Mouse (Mus musculus): ENCODE data around the gene Tmem150c. TPM values are rescaled to one million over a fixed set of nuclear protein-coding genes. Genes with fewer than 3 reads are reported as not detected.

Tmem150c gene
- total RNA-seq, 1 experiment = 0.22 TPM

DNA sequence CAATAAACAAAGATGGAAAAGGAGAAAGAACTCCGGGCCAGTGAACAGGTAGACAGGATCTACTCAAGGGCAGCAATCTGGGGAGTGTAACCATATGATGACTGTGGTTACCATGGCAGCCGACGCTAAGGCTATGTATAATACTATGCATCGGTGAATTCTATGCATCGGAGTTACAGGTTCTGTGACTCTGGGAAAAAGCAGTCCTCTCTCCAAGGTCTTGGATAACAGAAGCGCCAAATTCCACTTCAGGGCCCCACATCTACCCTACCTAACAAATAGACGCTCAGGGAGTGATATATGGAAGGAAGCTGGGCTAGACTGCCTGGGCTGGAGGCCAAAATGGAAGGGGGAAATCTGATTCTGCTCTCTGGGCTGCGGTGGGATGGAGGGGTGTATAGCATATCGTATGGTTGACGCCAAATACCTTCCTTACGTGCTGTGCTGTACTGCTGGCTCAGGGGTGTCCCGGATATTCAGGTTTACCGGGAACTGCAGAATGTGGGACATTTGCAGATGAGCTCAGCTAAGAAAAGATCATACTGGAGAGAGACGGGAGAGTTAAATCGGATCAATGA lies 37.3 kb upstream of the Tmem150c start:
- Histone ChIP-seq H3K9ac (ENCODE audit: insufficient read depth, low read depth, low read length, poor library complexity, severe bottlenecking) (no peak overlapping the region), H3K4me1 (ENCODE audit: control insufficient read depth in 2 of 2, insufficient read depth in 2 of 2, low read length in 2 of 2, poor library complexity in 1 of 2) (no peaks in the 10 kb centered on the region), H3K9me3 (ENCODE audit: control insufficient read depth, insufficient read depth, low read depth, low read length) (no peaks in the 10 kb centered on the region), H3K36me3 (ENCODE audit: control insufficient read depth, insufficient read depth, low read length, poor library complexity, severe bottlenecking) (no peaks in the 10 kb centered on the region), H3K27ac (ENCODE audit: insufficient read depth, low read depth, low read length, poor library complexity, severe bottlenecking) (no peak overlapping the region), H3K4me3 (ENCODE audit: insufficient read depth in 1 of 2, low read depth in 1 of 2, low read length in 2 of 2, poor library complexity in 1 of 2, severe bottlenecking in 1 of 2) (no peak overlapping the region)
- TF ChIP-seq MAFK (IDR thresholded peaks at IDR 0.05; ENCODE audit: insufficient read depth, low read depth, low read length) (no peak), HCFC1 (IDR thresholded peaks at IDR 0.05; ENCODE audit: borderline replicate concordance, insufficient read depth, low read length) (no peak), ZNF384 (IDR thresholded peaks at IDR 0.05; ENCODE audit: low read depth, low read length) (no peak)
- in situ Hi-C loops (cut with MboI; ENCODE audit: low sequenced_read_pairs in 2 of 2, unreplicated experiment in 2 of 2) = no loop called here
- no peak for DNase-seq (ENCODE audit: low read depth, low spot score)

DNA sequence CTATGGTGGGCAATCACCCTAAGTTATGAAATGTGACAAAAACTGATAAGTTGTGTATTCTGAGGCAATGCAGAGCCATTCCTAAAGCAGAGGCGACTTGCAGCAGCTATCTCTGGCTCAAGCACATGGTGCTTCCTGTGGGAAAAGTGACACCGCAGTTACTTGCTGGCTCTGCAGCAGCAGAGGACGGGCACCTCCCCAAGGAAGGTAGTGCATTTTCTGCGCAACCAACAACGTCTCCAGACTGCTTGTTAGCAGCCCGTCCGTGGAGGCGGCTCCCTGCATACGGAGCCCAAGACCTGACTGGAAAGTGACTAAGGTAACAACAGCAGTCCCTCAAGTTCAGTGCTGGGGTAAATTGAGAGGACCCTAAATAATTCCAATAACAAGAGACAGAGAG lies 36.8 kb upstream of the Tmem150c start:
- H3K9ac ChIP-seq (ENCODE audit: insufficient read depth, low read depth, low read length, poor library complexity, severe bottlenecking) = no peak overlapping the region
- no peak for DNase-seq (ENCODE audit: low read depth, low spot score)
- H3K36me3 ChIP-seq (ENCODE audit: control insufficient read depth, insufficient read depth, low read length, poor library complexity, severe bottlenecking) = no peaks in the 10 kb centered on the region
- H3K4me3 ChIP-seq (ENCODE audit: insufficient read depth in 1 of 2, low read depth in 1 of 2, low read length in 2 of 2, poor library complexity in 1 of 2, severe bottlenecking in 1 of 2) = no peak overlapping the region
- H3K27ac ChIP-seq (ENCODE audit: insufficient read depth, low read depth, low read length, poor library complexity, severe bottlenecking) = no peak overlapping the region
- TF ChIP-seq ZC3H11A (IDR thresholded peaks at IDR 0.05; ENCODE audit: borderline replicate concordance, low read depth, low read length) (no peak), CHD2 (IDR thresholded peaks at IDR 0.05; ENCODE audit: low read depth, low read length) (no peak)
- no peaks in the 10 kb centered on the region for H3K4me1 ChIP-seq (ENCODE audit: control insufficient read depth in 2 of 2, insufficient read depth in 2 of 2, low read length in 2 of 2, poor library complexity in 1 of 2)
- no peaks in the 10 kb centered on the region for H3K9me3 ChIP-seq (ENCODE audit: control insufficient read depth, insufficient read depth, low read depth, low read length)
- in situ Hi-C loops (cut with MboI; ENCODE audit: low sequenced_read_pairs in 2 of 2, unreplicated experiment in 2 of 2) = no loop called here

DNA sequence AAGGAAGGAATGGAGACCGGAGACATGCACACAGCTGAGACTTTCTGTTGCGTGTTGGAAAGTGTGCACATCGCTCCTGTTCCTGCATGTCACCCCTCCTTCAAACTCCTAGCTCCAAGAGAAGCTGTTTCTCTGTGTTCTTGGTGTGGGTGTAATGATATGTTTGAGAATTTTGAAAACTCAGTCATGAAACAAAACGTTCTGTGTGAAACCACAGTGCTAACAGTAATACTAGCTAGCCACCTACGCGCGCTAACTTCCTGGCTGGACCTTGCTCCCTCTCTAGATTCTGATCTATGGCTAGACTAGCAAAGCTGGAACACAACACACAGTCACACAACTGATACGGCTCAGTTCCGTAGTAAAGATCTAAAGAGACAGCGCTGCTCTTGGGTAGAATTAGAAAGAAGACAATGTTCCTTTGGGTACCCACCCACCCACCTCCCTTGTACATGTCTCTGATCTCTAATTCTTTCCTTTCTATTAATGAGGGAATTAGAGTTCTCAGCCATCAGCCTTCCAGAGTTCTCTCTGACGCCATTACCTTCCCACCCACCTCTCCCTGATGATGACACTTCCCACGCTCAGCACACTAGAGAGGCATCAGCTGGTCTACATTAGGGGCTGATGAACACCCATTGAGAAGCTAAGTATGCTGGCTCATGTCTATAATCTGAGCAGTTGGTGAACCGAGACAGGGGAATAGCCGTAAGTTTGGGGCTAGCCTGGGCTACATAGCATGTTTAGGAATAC lies 32.0 kb upstream of the Tmem150c start:
- Histone ChIP-seq H3K4me3 (ENCODE audit: insufficient read depth in 1 of 2, low read depth in 1 of 2, low read length in 2 of 2, poor library complexity in 1 of 2, severe bottlenecking in 1 of 2) (no peak overlapping the region), H3K27ac (ENCODE audit: insufficient read depth, low read depth, low read length, poor library complexity, severe bottlenecking) (no peak overlapping the region), H3K4me1 (ENCODE audit: control insufficient read depth in 2 of 2, insufficient read depth in 2 of 2, low read length in 2 of 2, poor library complexity in 1 of 2) (no peaks in the 10 kb centered on the region), H3K36me3 (ENCODE audit: control insufficient read depth, insufficient read depth, low read length, poor library complexity, severe bottlenecking) (no peaks in the 10 kb centered on the region), H3K9ac (ENCODE audit: insufficient read depth, low read depth, low read length, poor library complexity, severe bottlenecking) (no peak overlapping the region), H3K9me3 (ENCODE audit: control insufficient read depth, insufficient read depth, low read depth, low read length) (no peaks in the 10 kb centered on the region)
- in situ Hi-C loops (cut with MboI; ENCODE audit: low sequenced_read_pairs in 2 of 2, unreplicated experiment in 2 of 2) = no loop called here
- no peak for DNase-seq (ENCODE audit: low read depth, low spot score)
- no peak for TF ChIP-seq ZNF384 (IDR thresholded peaks at IDR 0.05; ENCODE audit: low read depth, low read length)
- TF ChIP-seq MAFK (IDR thresholded peaks at IDR 0.05; ENCODE audit: insufficient read depth, low read depth, low read length) = no peak
- TF ChIP-seq HCFC1 (IDR thresholded peaks at IDR 0.05; ENCODE audit: borderline replicate concordance, insufficient read depth, low read length) = no peak
- no peak for TF ChIP-seq CHD2 (IDR thresholded peaks at IDR 0.05; ENCODE audit: low read depth, low read length)
- TF ChIP-seq ZC3H11A (IDR thresholded peaks at IDR 0.05; ENCODE audit: borderline replicate concordance, low read depth, low read length) = no peak

DNA sequence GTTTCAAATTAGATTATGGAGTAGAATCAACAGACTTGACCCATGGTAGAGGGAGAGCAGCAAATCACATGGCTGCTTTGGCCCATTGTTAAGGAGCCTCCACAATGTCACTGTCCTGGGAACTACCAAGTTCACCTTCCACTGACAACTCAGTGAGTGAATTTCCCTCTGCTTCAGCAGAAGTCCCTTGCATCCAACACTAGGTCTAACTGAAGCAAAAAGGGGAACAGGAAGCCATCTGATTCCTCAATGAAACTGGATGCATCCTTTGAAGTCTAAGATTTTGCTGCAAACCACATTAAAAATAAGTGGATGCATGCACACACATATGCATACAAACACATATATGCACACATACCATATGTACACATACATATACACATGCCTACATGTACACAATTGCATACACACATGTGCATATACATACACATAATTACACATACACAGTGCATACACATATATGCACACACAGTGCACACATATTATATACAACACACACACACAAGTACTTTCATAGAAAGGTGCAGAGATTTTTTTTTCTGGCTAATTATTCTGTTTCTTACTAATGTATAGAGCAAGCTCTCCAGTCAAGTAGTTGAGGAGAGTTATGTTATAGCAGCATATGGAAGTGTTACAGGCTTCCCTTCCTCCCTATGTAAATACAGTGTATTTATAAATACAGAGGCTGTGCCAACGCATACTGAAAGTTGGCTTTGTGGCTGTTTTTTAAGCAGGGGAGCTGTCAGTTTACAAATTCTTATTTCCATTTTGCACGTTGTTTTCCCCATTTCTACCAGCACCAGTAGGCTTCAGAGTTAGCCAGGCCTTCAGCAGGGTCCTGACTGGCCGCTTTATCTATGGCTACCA lies 27.7 kb upstream of the Tmem150c start:
- H3K4me1 ChIP-seq (ENCODE audit: control insufficient read depth in 2 of 2, insufficient read depth in 2 of 2, low read length in 2 of 2, poor library complexity in 1 of 2) = no peaks in the 10 kb centered on the region
- H3K4me3 ChIP-seq (ENCODE audit: insufficient read depth in 1 of 2, low read depth in 1 of 2, low read length in 2 of 2, poor library complexity in 1 of 2, severe bottlenecking in 1 of 2) = no peak overlapping the region
- in situ Hi-C loops (cut with MboI; ENCODE audit: low sequenced_read_pairs in 2 of 2, unreplicated experiment in 2 of 2) = no loop called here
- no peak overlapping the region for H3K9ac ChIP-seq (ENCODE audit: insufficient read depth, low read depth, low read length, poor library complexity, severe bottlenecking)
- no peak for DNase-seq (ENCODE audit: low read depth, low spot score)
- H3K27ac ChIP-seq (ENCODE audit: insufficient read depth, low read depth, low read length, poor library complexity, severe bottlenecking) = no peak overlapping the region
- H3K9me3 ChIP-seq (ENCODE audit: control insufficient read depth, insufficient read depth, low read depth, low read length) = no peaks in the 10 kb centered on the region
- no peaks in the 10 kb centered on the region for H3K36me3 ChIP-seq (ENCODE audit: control insufficient read depth, insufficient read depth, low read length, poor library complexity, severe bottlenecking)
- TF ChIP-seq ZC3H11A (IDR thresholded peaks at IDR 0.05; ENCODE audit: borderline replicate concordance, low read depth, low read length) (no peak), CHD2 (IDR thresholded peaks at IDR 0.05; ENCODE audit: low read depth, low read length) (no peak), HCFC1 (IDR thresholded peaks at IDR 0.05; ENCODE audit: borderline replicate concordance, insufficient read depth, low read length) (no peak), ZNF384 (IDR thresholded peaks at IDR 0.05; ENCODE audit: low read depth, low read length) (no peak)
